Mouse (Mus musculus) MEL (cell line): Measurements from ENCODE around the gene Myg1.
A peak's percentile ranks its signal among the peaks of the same experiment; 100 is the strongest.

Source experiments
- CTCF ChIP-seq, 3 experiments: IDR thresholded peaks in 2 of 3; conservative IDR thresholded peaks in 1 of 3; 2 replicates each; pipeline ENCODE4 v1.5.1; 2011 to 2012; ENCODE audit warnings: low read length in 3 of 3, low read depth in 2 of 3, mild to moderate bottlenecking in 2 of 3, improper control_type of control experiment in 1 of 3, inconsistent platforms in 1 of 3, mixed read lengths in 1 of 3, moderate library complexity in 1 of 3; ENCODE audit not compliant: control insufficient read depth in 1 of 3, insufficient read depth in 1 of 3, poor library complexity in 1 of 3, severe bottlenecking in 1 of 3
- GATA1 ChIP-seq: IDR thresholded peaks from 2 replicates; pipeline ENCODE4 v1.6.1; 2011; ENCODE audit warnings: low read depth, low read length, improper control_type of control experiment
- JUND ChIP-seq: IDR thresholded peaks from 2 replicates; pipeline ENCODE4 v1.6.1; 2011; ENCODE audit warnings: low read depth, mild to moderate bottlenecking, improper control_type of control experiment, low read length
- MAFK ChIP-seq: IDR thresholded peaks from 2 replicates; pipeline ENCODE4 v1.6.1; 2011; ENCODE audit warnings: low read depth, mild to moderate bottlenecking, low read length, improper control_type of control experiment, borderline replicate concordance
- POLR2A ChIP-seq, 2 experiments: IDR thresholded peaks; 2 replicates each; pipeline ENCODE4 v1.6.1; 2011 to 2012; ENCODE audit warnings: low read length in 2 of 2, mild to moderate bottlenecking in 2 of 2, control low read depth in 1 of 2, improper control_type of control experiment in 1 of 2, low read depth in 1 of 2, moderate library complexity in 1 of 2; ENCODE audit not compliant: control insufficient read depth in 1 of 2, insufficient read depth in 1 of 2, poor library complexity in 1 of 2
- TBP ChIP-seq: IDR thresholded peaks from 2 replicates; pipeline ENCODE4 v1.8.0; 2011; ENCODE audit warnings: low read depth, low read length, improper control_type of control experiment
- ZNF384 ChIP-seq: IDR thresholded peaks from 2 replicates; pipeline ENCODE4 v1.6.1; 2012; ENCODE audit warnings: low read depth, mild to moderate bottlenecking, inconsistent platforms, low read length, improper control_type of control experiment

DNA sequence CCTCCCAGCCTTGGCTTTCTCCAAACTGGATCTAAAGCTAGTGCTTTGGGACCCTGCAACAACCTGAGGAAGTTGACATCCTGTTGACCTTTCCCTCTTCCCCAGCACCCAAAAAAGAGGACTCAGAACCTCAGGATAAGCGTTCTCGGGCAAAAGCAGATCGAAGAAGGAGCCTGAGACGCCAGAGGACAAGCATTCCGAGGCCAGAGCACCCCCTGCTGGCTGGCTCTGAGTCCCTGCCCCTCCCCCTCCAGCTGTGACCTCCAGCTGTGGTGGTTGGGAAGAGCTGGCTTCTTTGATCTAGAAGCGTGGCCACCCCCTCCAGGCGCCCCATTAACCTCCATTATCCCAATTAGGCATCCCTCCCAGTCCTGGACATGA, 45.6 kb downstream of the Myg1 start:
- no peak for TF ChIP-seq JUND
- no peak for TF ChIP-seq TBP
- no peak for TF ChIP-seq POLR2A (IDR thresholded peaks at IDR 0.05; ENCODE audit: control insufficient read depth in 1 of 2, insufficient read depth in 1 of 2, low read depth in 1 of 2, low read length in 2 of 2, poor library complexity in 1 of 2)
- TF ChIP-seq CTCF (IDR thresholded peaks at IDR 0.05 in 2 of 3, conservative IDR thresholded peaks at IDR 0.05 in 1 of 3; ENCODE audit: control insufficient read depth in 1 of 3, insufficient read depth in 1 of 3, low read depth in 2 of 3, low read length in 3 of 3, poor library complexity in 1 of 3, severe bottlenecking in 1 of 3): peak; percentile 78 to 96 (median 93)
- TF ChIP-seq MAFK: no peak
- no peak for TF ChIP-seq GATA1
- TF ChIP-seq ZNF384: no peak; the same call in 1 of the 2 replicates
